Mouse (Mus musculus) liver, adult 2 months (tissue): Measurements from ENCODE around the gene Fut2.

ENCODE experiments used
- CTCF ChIP-seq: fragments of 200-500 bp; IDR thresholded peaks from 2 replicates; pipeline ENCODE4 v1.5.1; 2011; ENCODE audit warnings: low read depth, low read length, control low read depth
- POLR2A ChIP-seq: fragments of 200-500 bp; IDR thresholded peaks from 2 replicates; pipeline ENCODE4 v1.6.1; 2011; ENCODE audit warnings: low read length, control low read depth; ENCODE audit not compliant: insufficient read depth; ENCODE audit errors: extremely low read depth

- TF ChIP-seq CTCF (no peak), POLR2A (no peak)
Measured at GRCm38 (mm10) chr7:45705443-45705864, 39.3 kb upstream of the Fut2 start.
